Mouse (Mus musculus): ENCODE measurements at regions not wholly inside any gene's neighbourhood (a gene's known extent, or its start where the extent isn't known, plus 50 kb on each side); places are given as distances from the start of the nearest gene placed in this dataset.

- DNase-seq = no peak
These were observed 628.9 kb downstream of the Zfp706 start for GRCm38 (mm10) chr15:36378640-36379039.

GRCm38 (mm10) chr15:36376551-36376950 is 631.0 kb downstream of the Zfp706 start:
- no peak for DNase-seq

GRCm38 (mm10) chr15:36375549-36375885 is 632.1 kb downstream of the Zfp706 start:
- no peak for DNase-seq

- peak; percentile 65 for DNase-seq
These were observed 632.6 kb downstream of the Zfp706 start for GRCm38 (mm10) chr15:36374732-36375548.

GRCm38 (mm10) chr15:36373900-36374611 is 633.5 kb downstream of the Zfp706 start:
- peak; percentile 45 for DNase-seq

GRCm38 (mm10) chr15:36373481-36373880 is 634.1 kb downstream of the Zfp706 start:
- DNase-seq = no peak

GRCm38 (mm10) chr15:36371382-36371781 is 636.2 kb downstream of the Zfp706 start:
- DNase-seq = no peak

- no peak for DNase-seq
These were observed 636.7 kb downstream of the Zfp706 start for GRCm38 (mm10) chr15:36370906-36371305.

- no peak for DNase-seq
These were observed 640.3 kb downstream of the Zfp706 start for GRCm38 (mm10) chr15:36367296-36367695.

- no peak for DNase-seq
These were observed 642.8 kb downstream of the Zfp706 start for GRCm38 (mm10) chr15:36364757-36365156.

- DNase-seq = no peak
These were observed 643.5 kb downstream of the Zfp706 start for GRCm38 (mm10) chr15:36364062-36364461.

GRCm38 (mm10) chr15:36362911-36363565 is 644.5 kb downstream of the Zfp706 start:
- no peak for DNase-seq

GRCm38 (mm10) chr15:36361522-36362148 is 645.9 kb downstream of the Zfp706 start:
- DNase-seq = no peak

GRCm38 (mm10) chr15:36360694-36361521 is 646.7 kb downstream of the Zfp706 start:
- DNase-seq = no peak

- no peak for DNase-seq
These were observed 651.7 kb downstream of the Zfp706 start for GRCm38 (mm10) chr15:36355851-36356250.

GRCm38 (mm10) chr15:36354545-36354944 is 653.0 kb downstream of the Zfp706 start:
- DNase-seq = no peak

GRCm38 (mm10) chr15:36353793-36354192 is 653.8 kb downstream of the Zfp706 start:
- no peak for DNase-seq

GRCm38 (mm10) chr15:36352929-36353328 is 654.6 kb downstream of the Zfp706 start:
- no peak for DNase-seq

GRCm38 (mm10) chr15:36351693-36352092 is 655.9 kb downstream of the Zfp706 start:
- DNase-seq = no peak

GRCm38 (mm10) chr15:36348348-36348747 is 659.2 kb downstream of the Zfp706 start:
- no peak for DNase-seq

GRCm38 (mm10) chr15:36347333-36347845 is 660.2 kb downstream of the Zfp706 start:
- no peak for DNase-seq

- DNase-seq = no peak
These were observed 661.4 kb downstream of the Zfp706 start for GRCm38 (mm10) chr15:36346126-36346525.

All from embryo, embryonic 11 days (tissue).